Mouse (Mus musculus) ES-E14 (cell line): ENCODE data around the gene Ifitm1.

ENCODE experiments used
- CHD2 ChIP-seq: IDR thresholded peaks from 2 replicates; pipeline ENCODE4 v1.6.1; 2014; ENCODE audit warnings: mild to moderate bottlenecking, low read depth, low read length, inconsistent platforms
- HCFC1 ChIP-seq: IDR thresholded peaks from 2 replicates; pipeline ENCODE4 v1.6.1; 2012; ENCODE audit warnings: low read length, inconsistent platforms, borderline replicate concordance; ENCODE audit not compliant: insufficient read depth
- MAFK ChIP-seq: IDR thresholded peaks from 2 replicates; pipeline ENCODE4 v1.6.1; 2014; ENCODE audit warnings: mild to moderate bottlenecking, low read depth, low read length, inconsistent platforms; ENCODE audit not compliant: insufficient read depth
- ZC3H11A ChIP-seq: IDR thresholded peaks from 2 replicates; pipeline ENCODE4 v1.6.1; 2012; ENCODE audit warnings: low read depth, mild to moderate bottlenecking, inconsistent platforms, low read length, borderline replicate concordance
- ZNF384 ChIP-seq: IDR thresholded peaks from 2 replicates; pipeline ENCODE4 v1.6.1; 2012; ENCODE audit warnings: low read depth, low read length, inconsistent platforms

GRCm38 (mm10) chr7:140997817-140998216 lies 30.8 kb downstream of the Ifitm1 start:
- TF ChIP-seq ZNF384 (no peak), ZC3H11A (no peak), CHD2 (no peak), HCFC1 (no peak), MAFK (no peak)
